Mouse (Mus musculus) lung, postnatal 0 days (tissue): Measurements from ENCODE around the gene Gtf3a. TPM values are rescaled to one million over a fixed set of nuclear protein-coding genes. Genes with fewer than 3 reads are reported as not detected.
"Not testable (repeated sequence)": the region's sequence is repeated elsewhere in the genome, so short reads cannot be mapped to it uniquely, and the experiment has no call there.

ENCODE experiments used
- ATAC-seq: fragments of 200-750 bp; cut with Nextera tagmentation; 2 replicates; pipeline ENCODE4 v1.8.0; 2017; ENCODE audit warnings: moderate library complexity
- DNase-seq: peaks from one replicate; pipeline ENCODE4 v3.0.0-alpha.2; 2016; ENCODE audit warnings: low spot score
- H3K27ac ChIP-seq: fragments of 300-500 bp; sonication (generic); 2 replicates; pipeline ENCODE4 v1.5.1; 2014; ENCODE audit warnings: antibody characterized with exemption, mild to moderate bottlenecking, low read length, mixed read lengths
- H3K27me3 ChIP-seq: fragments of 300-500 bp; sonication (generic); replicated peaks from 2 replicates; pipeline ENCODE4 v1.6.1; 2014; ENCODE audit warnings: low read length, mixed read lengths; ENCODE audit not compliant: insufficient read depth
- H3K36me3 ChIP-seq: fragments of 300-500 bp; sonication (generic); 2 replicates; pipeline ENCODE4 v1.6.1; 2014; ENCODE audit warnings: low read length, mixed read lengths; ENCODE audit not compliant: insufficient read depth
- H3K4me1 ChIP-seq: fragments of 300-500 bp; sonication (generic); 2 replicates; pipeline ENCODE4 v1.6.1; 2014; ENCODE audit warnings: antibody characterized with exemption, low read depth, low read length, mixed read lengths; ENCODE audit not compliant: insufficient read depth
- H3K4me2 ChIP-seq: fragments of 300-500 bp; sonication (generic); replicated peaks from 2 replicates; pipeline ENCODE4 v1.6.1; 2014; ENCODE audit warnings: low read depth, mild to moderate bottlenecking, low read length, moderate library complexity, mixed read lengths
- H3K4me3 ChIP-seq: fragments of 300-500 bp; sonication (generic); 2 replicates; pipeline ENCODE4 v1.5.1; 2014; ENCODE audit warnings: low read depth, low read length
- H3K9ac ChIP-seq: fragments of 300-500 bp; sonication (generic); replicated peaks from 2 replicates; pipeline ENCODE4 v1.6.1; 2014; ENCODE audit warnings: low read depth, mild to moderate bottlenecking
- H3K9me3 ChIP-seq: fragments of 300-500 bp; sonication (generic); 2 replicates; pipeline ENCODE4 v1.6.1; 2016; ENCODE audit warnings: low read length, mixed read lengths
- CTCF ChIP-seq: IDR thresholded peaks from 2 replicates; pipeline ENCODE4 v1.5.1; 2016; ENCODE audit warnings: antibody characterized with exemption, mild to moderate bottlenecking
- EP300 ChIP-seq: IDR thresholded peaks from 2 replicates; pipeline ENCODE4 v1.6.1; 2016; ENCODE audit warnings: antibody characterized with exemption, mild to moderate bottlenecking, control low read depth
- WGBS: fragments of 180-500 bp; shearing (Covaris S2); extraction: QIAGEN DNeasy Blood & Tissue Kit; methylation state at CpG from one replicate; pipeline ENCODE4 v1.1.7; 2014; 5-methylcytosine and 5-hydroxymethylcytosine counted together
- polyA plus RNA-seq: library from polyadenylated mRNA; unstranded; fragments of >200 nt; fragmentation: Nextera tagmentation; extraction: Ambion mirVana; gene quantifications from 2 replicates; pipeline ENCODE4 v1.2.1, GENCODE M21; 2015

The Gtf3a gene
- polyA plus RNA-seq, 1 experiment from 2014 or later, result 60.3 TPM

DNA sequence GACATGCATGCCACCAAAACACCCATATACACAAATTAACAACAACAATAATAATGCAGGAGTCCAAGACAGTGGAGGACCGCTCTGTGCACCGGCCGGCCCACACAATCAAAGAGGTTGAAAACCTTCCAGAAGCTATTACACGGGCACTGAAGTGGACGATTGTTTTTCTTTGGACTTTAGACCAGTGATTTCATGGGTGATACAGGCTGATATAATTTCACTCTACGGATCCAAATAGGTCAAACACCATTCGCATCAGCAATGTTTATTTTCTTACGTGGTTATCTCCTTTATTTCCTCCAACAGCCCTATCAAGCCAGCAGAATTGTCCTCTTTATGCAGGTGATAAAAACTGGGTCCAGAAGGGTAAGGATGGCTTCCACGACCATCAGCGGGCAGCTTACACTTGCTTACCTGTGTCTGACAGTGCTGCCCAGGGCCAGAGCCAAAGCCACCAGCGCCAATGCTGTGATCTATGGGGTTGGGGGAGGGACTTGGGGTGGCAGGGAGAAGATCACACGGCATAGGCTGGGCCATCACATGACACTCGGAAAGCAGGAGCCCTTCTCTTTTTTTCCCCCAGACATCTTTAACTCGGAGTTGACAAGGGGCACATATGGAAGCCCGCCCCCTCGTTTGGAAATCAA lies 16.4 kb upstream of the Gtf3a start:
- ATAC-seq, result no peak
- no peaks in the 10 kb centered on the region for H3K9me3 ChIP-seq

GRCm38 (mm10) chr5:146933466-146933865 lies 15.0 kb upstream of the Gtf3a start:
- no peak overlapping the region for H3K4me2 ChIP-seq
- H3K9ac ChIP-seq, result no peak overlapping the region
- 72% methylated on average over 12 of the region's 12 CpGs for WGBS
- no peak overlapping the region for H3K27ac ChIP-seq
- no peak for ATAC-seq
- no peaks in the 10 kb centered on the region for H3K4me1 ChIP-seq
- no peak for DNase-seq
- H3K9me3 ChIP-seq, result no peaks in the 10 kb centered on the region
- no peaks in the 10 kb centered on the region for H3K36me3 ChIP-seq
- no peaks in the 10 kb centered on the region for H3K27me3 ChIP-seq
- H3K4me3 ChIP-seq, result no peak overlapping the region
- TF ChIP-seq CTCF, result no peak
- TF ChIP-seq EP300, result no peak

More for the DNA sequence above, 16.4 kb upstream of the Gtf3a start:
- WGBS, result 57% methylated on average over 16 of the region's 16 CpGs
- H3K27ac ChIP-seq, result no peak overlapping the region
- TF ChIP-seq EP300, result no peak
- TF ChIP-seq CTCF, result no peak
- no peaks in the 10 kb centered on the region for H3K36me3 ChIP-seq
- DNase-seq, result no peak
- H3K4me3 ChIP-seq, result no peak overlapping the region
- no peaks in the 10 kb centered on the region for H3K4me1 ChIP-seq
- no peaks in the 10 kb centered on the region for H3K27me3 ChIP-seq
- H3K9ac ChIP-seq, result no peak overlapping the region
- H3K4me2 ChIP-seq, result no peak overlapping the region

GRCm38 (mm10) chr5:146937541-146938503 lies 10.6 kb upstream of the Gtf3a start:
- Histone ChIP-seq H3K27me3 (no peaks in the 10 kb centered on the region), H3K36me3 (no peaks in the 10 kb centered on the region), H3K9me3 (no peaks in the 10 kb centered on the region), H3K27ac (no peak overlapping the region), H3K4me3 (no peak overlapping the region), H3K4me1 (no peaks in the 10 kb centered on the region), H3K4me2 (no peak overlapping the region), H3K9ac (no peak overlapping the region)
- WGBS, result 70% methylated on average over 32 of the region's 32 CpGs
- no peak for TF ChIP-seq CTCF
- TF ChIP-seq EP300, result no peak
- ATAC-seq (no peak), DNase-seq (no peak)

- H3K27me3 ChIP-seq, result no peaks in the 10 kb centered on the region
- no peak overlapping the region for H3K27ac ChIP-seq
- no peak overlapping the region for H3K4me3 ChIP-seq
- H3K4me1 ChIP-seq, result no peaks in the 10 kb centered on the region
- H3K4me2 ChIP-seq, result no peak overlapping the region
- no peak overlapping the region for H3K9ac ChIP-seq
- DNase-seq, result no peak
- H3K36me3 ChIP-seq, result no peaks in the 10 kb centered on the region
- WGBS, result 81% methylated on average over 16 of the region's 16 CpGs
- TF ChIP-seq CTCF, result peak; percentile 57
- no peak for TF ChIP-seq EP300
- no peaks in the 10 kb centered on the region for H3K9me3 ChIP-seq
- no peak for ATAC-seq
Observed at GRCm38 (mm10) chr5:146939109-146939796, 9.2 kb upstream of the Gtf3a start.

- no peak overlapping the region for H3K9ac ChIP-seq
- H3K4me2 ChIP-seq, result no peak overlapping the region
- ATAC-seq (no peak), DNase-seq (peak; percentile 66)
- no peak overlapping the region for H3K27ac ChIP-seq
- no peaks in the 10 kb centered on the region for H3K4me1 ChIP-seq
- H3K4me3 ChIP-seq, result no peak overlapping the region
- no peaks in the 10 kb centered on the region for H3K27me3 ChIP-seq
- no peaks in the 10 kb centered on the region for H3K9me3 ChIP-seq
- no peaks in the 10 kb centered on the region for H3K36me3 ChIP-seq
- WGBS, result 23% methylated on average over 7 of the region's 7 CpGs
- TF ChIP-seq EP300, result no peak
- peak; percentile 89 for TF ChIP-seq CTCF
Observed at GRCm38 (mm10) chr5:146940219-146940618, 8.2 kb upstream of the Gtf3a start.

DNA sequence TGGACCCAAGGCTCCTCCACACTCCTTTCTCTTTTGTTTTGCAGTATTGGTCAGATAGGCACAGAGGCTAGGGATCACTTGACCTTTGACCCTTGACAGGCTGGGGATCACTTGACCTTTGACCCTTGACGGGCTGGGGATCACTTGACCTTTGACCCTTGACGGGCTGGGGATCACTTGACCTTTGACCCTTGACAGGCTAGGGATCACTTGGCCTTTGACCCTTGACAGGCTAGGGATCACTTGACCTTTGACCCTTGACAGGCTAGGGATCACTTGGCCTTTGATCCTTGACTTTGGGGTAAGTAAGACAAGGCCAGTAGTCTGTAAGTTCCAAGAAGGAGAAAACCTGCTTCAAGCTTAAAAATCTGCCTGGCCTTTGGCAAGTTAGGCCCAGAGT lies 6.5 kb upstream of the Gtf3a start:
- not testable (repeated sequence) for H3K9ac ChIP-seq, ATAC-seq, DNase-seq, H3K27ac ChIP-seq, H3K27me3 ChIP-seq, H3K4me3 ChIP-seq, H3K36me3 ChIP-seq, H3K4me2 ChIP-seq, H3K4me1 ChIP-seq, H3K9me3 ChIP-seq
- 10% methylated on average over 2 of the region's 2 CpGs for WGBS
